Mouse (Mus musculus): ENCODE data around the gene Cnnm4.
"Not testable (repeated sequence)": the region's sequence is repeated elsewhere in the genome, so short reads cannot be mapped to it uniquely, and the experiment has no call there.

Gene Cnnm4

DNA sequence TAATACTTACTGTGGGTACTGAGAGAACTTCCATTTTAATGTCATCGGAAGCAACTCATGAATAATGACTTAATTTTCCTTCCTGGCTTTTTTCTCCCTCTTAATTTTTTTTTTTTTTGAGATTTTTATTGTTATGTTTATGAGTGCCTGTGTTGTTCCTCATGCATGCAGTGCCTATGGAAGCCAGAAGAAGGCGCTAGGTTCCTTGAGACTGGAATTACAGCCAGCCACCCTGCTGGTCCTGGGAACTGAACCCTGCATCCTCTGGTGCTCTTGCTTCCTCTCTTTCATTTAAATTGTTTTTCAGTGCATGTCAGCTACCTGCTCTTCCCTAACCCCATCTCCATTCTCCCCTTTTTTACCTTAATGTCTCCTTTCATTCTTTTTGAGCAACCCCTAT is 42.3 kb downstream of the Cnnm4 start:
- DNase-seq (ENCODE audit: low spot score in 2 of 2), result no peak

DNA sequence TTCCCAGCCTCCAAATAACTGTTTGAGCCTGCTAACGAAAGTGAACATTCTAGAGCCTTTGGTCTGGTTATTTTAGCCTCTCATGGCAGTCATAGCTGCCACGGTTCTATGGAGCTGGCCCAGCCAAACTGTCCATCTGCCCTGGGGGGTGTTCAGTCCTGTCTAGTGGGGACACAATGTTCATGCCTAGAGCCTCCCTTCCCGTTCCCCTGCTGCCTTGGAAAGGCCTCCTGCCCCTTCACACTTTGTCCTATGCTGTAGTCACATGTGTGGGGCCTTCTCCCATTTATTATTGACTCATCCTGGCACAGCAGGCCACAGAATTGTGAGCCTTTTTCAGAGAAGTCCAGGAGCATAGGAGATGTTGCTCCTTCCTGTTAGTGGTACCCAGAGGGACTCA is 46.8 kb downstream of the Cnnm4 start:
- no peak for DNase-seq (ENCODE audit: low spot score in 2 of 2)

DNA sequence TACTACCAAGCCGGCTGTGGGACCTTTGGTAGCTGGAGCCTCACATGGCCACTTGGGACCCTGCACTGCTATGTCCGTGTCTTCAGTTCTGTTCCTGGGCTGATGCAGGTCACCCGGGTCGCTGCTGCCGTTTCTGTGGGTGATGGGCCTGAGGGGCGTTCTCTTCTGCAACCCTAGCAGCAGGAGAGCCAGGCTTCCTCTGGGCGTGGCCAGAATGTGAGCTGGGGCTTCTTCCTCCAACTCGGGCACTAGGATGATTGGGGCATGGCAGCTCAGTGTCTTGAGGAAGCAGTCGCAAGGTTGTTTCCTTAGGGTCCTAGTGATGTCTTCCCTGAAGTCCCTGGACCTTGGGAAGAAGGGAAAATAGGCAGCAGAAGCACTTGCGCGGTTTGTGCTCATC is 48.2 kb downstream of the Cnnm4 start:
- no peak for DNase-seq (ENCODE audit: low spot score in 2 of 2)

DNA sequence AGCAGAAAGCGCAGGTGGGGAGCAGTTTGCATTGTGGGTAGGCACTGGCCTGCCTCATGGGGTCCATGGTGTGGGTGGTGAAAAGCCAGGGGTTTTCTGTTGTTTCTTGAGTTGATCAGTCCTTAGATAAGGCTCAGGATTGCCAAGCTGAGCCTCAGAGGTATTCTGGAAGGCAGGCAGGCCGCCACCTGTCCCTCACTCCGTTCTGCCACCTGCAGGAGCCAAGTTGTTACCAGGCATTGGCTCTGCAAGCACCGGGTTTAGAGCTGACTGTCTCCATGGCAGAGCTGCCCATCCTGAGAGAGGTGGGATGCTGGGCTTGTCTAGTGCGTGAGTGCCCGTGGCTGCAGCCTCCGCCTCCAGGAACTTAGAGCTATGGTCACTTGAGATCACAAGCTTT is 50.8 kb downstream of the Cnnm4 start:
- no peak for DNase-seq (ENCODE audit: low spot score in 2 of 2)

DNA sequence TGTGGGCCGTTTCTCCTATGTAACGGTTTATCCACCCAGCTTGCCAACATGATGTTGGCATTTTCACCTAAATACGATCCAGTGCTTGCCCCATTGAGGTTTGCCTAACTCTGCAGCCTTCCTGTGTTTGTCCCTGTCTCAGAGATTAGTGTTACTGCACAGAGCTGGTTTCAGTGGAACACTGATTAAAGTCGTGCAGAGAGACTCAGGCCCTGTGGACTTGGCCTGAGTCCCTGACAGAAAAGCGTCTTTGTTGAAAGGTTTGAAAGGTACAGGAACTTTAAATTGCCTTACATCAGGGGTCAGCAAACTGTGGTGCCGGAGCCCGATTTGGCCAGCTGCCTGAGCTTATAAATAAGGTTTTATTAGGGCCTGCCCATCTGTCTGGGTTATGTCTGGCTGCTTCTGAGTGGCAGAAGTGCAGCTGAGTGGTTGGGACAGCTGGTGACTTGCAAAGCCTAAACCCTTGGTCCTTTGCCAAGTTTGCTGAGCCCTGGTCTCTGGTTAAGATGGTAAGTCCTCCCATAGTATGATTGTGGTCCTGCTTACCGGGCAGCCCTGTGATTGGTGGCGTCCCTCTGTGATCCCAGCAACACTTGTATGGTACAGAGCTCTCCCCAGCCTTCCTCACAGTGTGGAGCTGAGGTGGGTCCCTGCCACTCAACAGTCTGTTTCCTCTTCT is 52.1 kb downstream of the Cnnm4 start:
- DNase-seq (ENCODE audit: low spot score in 2 of 2), result no peak

DNA sequence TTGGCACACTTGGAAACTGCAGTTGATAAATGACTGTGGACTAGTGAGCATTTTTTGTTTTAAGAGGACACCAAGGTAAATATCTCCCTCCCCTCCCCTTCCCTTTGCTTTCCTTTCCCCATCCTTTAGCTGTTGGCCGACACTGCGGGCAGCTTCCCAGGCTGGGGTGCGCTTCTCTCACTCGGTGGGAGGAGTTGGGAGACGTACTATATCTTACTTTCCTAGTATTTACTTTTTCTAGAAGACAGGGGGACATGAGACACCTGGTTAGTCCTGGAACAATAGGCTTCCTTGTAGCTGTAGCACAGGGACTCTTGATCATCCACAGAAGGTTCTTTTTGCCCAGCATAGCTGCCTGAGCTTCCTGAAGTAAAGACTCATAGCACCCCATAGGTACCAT is 52.6 kb downstream of the Cnnm4 start:
- no peak for DNase-seq (ENCODE audit: low spot score in 2 of 2)

DNA sequence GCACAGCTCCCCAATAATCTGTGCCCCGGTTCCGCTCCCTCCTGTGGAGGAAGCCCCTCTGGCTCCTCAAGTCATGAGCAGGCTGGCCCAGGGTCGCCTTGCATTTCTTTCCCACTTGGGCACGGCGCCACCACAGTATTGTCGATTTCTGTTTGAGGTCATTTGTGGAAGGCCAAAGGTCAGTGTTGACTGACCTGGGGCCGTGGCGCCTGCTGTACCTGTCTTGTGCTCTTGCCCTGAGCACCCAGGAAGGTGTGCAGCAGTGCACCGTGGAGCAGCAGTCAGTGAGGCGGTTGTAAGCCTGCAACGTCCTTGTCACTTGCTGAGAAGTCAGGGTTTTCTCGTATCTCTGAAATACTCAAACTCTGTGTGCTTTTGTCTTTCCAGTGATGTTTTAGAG is 54.4 kb downstream of the Cnnm4 start:
- DNase-seq (ENCODE audit: low spot score in 2 of 2), result no peak

DNA sequence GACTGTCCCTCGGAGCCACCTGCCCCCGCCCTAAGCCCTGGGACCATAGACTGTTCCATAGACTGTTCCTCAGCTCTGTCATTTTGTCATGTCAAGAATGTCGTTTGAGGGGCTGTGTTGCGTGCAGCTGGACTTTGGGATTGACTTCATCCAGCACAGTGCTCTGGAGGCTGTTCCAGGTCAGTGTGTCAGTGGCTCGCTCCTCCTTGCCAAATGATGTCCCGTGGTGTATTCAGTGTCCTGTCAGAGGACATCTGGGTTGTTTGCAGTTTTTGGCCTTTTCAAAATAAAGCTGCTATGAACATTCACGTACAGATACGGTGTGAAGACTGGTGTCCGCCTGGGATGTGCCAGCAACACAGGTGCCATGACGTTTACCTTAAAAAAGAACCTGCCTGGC is 55.5 kb downstream of the Cnnm4 start:
- DNase-seq (ENCODE audit: low spot score in 2 of 2), result no peak

DNA sequence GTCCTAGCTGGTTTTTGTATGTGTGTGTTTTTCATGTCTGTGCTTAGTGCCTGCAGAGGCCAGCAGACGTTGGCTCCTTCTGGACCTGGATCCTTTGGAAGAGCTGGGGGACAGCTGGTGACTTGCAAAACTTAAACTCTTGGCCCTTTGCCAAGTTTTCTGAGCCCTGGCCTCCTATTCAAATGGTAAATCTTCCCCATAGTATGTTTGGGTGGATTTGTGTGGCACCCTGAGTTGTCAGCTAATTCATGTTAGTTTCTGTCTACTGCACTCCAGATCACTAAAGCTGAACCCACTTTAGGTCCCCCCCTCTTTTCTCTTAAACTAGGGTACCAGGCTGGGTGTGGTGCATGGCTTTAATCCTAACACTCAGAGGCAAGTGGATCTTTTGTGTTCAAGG is 56.9 kb downstream of the Cnnm4 start:
- DNase-seq (ENCODE audit: low spot score in 2 of 2), result no peak

DNA sequence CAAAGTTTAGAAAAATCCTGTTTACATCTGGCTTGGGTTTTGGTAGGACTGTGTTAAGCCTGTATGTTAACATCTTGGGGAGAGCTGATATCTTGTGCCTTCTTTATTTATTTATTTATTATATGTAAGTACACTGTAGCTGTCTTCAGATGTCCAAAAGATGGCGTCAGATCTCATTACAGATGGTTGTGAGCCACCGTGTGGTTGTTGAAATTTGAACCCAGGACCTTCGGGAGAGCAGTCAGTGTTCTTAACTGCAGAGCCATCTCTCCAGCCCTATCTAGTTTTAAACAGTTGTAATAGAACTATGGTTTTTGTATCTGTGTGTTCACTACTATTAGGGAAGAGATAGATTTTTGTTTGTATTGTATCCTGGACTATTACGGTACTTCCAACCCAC is 57.9 kb downstream of the Cnnm4 start:
- no peak for DNase-seq (ENCODE audit: low spot score in 2 of 2)

DNA sequence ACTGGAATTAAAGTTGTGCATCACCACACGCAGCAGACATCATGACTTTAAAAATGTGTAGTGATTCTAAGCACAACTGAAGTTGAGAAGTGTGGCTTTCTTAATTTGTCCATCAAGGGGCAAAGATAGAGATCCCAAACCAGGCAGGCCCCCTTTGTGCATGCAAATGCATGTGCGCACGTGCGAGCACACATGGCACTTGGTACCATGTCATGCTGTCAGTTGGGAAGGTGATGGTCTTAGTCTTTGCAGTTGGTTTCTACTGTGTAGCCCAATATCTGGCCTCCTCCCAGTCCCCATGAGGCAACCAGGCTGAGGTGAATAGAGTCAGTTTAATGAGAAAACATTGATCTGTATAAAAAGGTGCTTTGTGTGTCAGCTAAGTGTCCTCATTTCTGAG is 58.5 kb downstream of the Cnnm4 start:
- DNase-seq (ENCODE audit: low spot score in 2 of 2), result no peak

DNA sequence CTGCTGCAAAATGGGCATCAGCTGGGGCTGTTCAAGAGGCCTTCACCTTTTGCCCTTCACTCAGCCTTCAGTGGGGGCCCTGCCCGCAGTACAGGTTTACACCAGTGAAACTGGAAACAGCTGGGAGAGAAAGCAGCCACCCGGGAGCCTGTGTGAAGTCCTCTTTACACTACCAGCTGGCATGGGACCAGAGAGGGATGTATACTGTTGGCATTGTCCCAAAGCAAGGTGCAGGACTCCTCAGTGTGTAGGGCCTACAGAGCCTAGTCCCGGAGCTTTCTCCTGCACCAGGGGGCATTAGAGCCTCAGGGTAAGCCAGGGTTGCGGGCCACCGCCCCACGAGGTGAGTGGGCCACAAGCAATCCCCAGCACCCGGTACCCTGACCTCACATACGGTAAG is 59.1 kb downstream of the Cnnm4 start:
- DNase-seq (ENCODE audit: low spot score in 2 of 2), result no peak

DNA sequence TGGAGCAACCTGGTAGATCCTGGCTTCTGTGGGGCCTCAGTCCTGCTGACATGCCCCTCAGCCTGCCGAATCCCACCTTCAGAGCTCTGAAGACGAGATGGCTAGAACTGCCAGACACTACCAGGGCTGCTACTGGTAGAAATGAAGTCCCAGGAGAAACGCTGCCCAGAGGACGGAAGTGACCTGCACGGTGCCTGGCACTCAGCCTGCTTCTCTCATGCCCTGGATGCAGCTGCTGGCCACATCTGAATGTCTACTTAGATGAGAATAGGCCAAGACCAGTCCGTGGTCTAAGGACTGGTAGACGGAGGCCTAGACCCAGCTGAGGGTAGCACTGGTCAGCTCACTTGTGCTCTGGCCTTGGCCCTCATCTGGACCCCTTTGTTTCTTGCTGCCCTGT is 59.5 kb downstream of the Cnnm4 start:
- DNase-seq (ENCODE audit: low spot score in 2 of 2), result no peak

DNA sequence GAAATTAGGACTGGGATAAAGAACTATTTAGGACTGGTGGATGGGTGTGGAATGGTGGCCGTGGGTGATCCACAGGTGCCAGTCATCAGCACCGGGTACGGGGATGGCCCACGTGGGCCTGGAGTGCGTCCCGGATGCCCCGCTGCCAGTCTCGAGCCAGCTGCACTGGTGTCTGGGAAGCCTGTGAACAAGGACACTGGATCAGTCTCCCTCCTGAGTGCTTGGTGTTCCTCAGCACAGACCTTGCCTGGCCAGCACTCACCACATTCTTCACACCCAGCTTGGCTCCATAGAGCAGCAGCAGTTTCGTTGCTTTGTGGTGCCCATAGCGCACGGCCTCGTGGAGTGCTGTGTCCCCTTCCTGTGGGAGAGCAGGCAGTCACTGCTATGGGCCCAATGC is 60.0 kb downstream of the Cnnm4 start:
- no peak for DNase-seq (ENCODE audit: low spot score in 2 of 2)

DNA sequence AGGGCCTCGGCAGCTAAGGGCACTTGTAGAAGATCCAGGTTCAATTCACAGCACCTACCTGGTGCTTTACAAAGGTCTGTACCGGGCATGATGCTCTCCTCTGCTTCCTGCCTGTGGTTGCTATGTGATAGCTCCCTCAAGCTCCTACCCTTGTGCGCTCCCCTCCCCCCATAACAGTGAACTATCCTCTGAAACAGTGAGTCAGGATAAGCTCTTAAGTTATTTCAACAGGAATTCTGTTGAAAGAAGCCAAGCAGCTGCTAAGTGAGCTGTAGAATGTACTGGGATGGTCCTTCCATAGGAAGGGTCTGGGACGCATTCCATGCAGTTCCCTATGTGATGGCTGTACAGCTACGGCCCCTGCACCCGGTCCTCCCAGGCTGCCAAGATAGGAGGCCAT is 62.1 kb downstream of the Cnnm4 start:
- DNase-seq (ENCODE audit: low spot score in 2 of 2), result no peak

DNA sequence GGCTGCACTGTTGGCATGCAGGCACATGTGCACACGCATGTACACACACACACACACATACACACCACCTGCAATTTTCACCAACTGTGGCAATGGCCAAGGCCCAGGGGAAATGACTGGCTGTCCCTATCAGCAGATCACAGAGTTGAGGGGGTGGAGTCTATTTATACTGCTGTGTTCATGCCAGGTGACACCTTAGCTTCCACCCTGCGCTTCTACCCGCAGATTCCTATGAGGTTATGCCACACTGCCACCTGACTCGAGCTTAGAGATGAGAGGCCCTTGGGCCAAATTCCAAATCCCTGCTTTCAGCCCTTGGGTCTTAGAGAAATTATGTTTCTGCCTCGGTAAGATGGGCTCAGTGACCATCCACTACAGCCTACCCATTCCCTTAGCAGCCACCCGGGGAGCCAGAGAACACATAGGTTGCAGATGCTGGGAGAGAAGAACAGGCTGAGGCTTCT is 63.2 kb downstream of the Cnnm4 start:
- DNase-seq (ENCODE audit: low spot score in 2 of 2), result no peak

DNA sequence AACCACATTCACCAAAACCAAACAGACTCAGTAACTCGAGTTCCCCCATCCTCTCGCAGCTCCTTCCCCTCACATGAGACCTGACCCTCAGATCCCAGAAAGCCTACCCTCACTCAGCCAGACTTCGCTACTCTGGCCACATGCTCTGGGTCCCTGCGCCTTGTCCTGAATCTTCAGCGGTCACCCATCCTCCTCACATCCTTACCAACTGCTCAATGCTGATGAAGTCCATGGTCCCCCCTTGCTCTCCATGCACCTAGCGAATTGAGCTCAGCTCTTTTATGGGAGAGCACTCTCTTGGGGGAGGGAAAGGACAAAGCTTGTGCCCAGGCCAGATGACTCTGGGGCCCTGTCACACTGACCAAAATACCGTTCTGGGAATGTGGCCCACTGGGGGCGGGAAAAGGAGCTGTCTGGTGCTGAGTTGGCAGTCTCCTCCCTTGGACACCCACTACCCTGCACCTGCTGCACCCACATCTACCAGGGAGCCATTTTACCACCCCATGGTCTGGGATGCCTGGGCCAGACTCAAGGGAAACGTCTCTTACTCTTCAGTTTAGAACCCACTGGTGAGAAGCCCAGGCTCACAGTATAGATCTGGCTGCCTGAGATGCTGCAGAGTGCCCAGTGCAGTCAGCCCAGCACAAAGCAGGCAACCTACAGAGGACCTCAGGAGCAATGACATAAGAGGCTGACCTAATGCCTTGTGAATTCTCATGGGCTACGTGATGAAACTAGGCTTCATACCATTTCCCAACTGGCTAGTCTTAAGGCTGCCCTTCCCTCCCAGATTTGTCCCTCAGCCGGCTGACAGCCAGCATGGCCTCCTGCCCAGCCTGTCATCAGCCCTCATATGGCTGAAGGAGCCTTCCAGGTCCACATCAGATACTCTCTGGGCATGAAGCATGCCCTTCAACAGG is 64.3 kb downstream of the Cnnm4 start:
- no peak for DNase-seq (ENCODE audit: low spot score in 2 of 2)

DNA sequence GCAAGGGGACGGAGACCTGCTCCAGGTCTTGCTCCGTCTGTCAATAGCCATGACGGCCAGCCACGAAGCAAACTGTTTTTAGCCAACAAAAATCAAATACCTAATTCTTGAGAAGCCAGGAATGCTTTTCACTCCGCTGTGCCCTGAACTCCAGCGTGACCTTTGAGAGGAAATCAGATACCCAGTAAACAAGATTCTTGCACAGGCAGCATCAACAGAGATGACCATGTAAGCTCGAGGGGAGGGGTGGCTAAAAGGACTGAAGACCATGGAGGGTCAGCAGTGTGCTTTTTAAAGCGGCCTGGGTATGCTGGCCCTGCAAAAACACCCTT is 64.9 kb downstream of the Cnnm4 start:
- no peak for DNase-seq (ENCODE audit: low spot score in 2 of 2)

DNA sequence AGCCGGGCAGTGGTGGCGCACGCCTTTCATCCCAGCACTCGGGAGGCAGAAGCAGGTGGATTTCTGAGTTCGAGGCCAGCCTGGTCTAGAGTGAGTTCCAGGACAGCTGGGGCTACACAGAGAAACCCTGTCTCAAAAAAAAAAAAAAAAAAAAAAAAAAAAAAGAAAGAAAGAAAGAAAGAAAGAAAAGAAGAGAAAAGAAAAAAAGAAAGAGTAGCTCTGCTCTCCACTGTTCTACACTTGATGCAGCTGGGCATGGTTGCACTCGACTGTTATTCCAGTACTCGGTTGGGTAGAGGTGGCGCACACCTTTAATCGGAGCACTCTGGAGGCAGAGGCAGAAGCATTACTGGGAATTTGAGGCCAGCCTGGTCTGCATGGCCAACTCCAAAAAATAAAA is 65.4 kb downstream of the Cnnm4 start, which contains the start of gene Ankrd23:
Gene Ankrd23, minus strand, starts transcription at position 101 of the 400 bp plus-strand sequence.
- DNase-seq (ENCODE audit: low spot score in 2 of 2), result not testable (repeated sequence)

DNA sequence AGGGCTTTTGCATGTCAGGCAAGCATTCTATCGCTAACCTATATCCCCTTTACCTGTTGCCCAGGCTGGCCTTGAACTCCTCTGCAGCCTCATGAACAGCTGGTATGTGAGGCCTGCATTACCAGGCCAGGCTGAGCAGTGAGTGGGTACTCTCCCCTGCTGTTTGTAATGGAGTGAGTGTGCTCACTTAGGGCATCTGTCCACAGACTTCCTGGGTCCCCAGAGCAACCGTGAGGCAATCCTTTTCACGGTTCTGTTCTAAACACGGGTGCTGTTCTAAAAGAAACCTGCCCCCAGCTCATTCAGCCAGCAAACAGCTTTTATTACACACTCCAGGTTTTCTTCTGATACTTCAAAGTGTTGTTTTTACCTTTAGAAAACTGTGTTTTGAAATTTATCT is 67.3 kb downstream of the Cnnm4 start:
- no peak for DNase-seq (ENCODE audit: low spot score in 2 of 2)

DNA sequence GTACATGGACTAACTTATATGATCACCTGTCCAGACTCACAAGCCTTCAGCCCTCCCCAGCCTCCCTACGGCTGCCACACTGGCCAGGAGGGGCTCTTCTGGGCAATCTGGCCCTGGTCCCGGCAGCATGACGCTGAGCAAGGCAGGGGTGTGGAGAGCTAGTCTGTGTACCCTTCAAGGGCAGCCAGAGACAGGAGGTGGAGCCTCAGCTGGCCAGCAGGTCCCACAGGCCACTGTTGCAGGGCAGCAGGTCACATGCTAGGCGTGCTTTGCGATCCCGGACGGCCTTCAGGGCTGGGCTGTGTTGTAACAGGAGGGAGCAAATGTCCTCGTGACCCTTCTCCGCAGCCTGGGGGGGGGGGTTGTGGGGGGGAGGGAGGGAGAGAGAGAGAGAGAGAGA is 67.8 kb downstream of the Cnnm4 start, which contains the start of gene Gm42417:
Gene Gm42417, minus strand, starts transcription at position 244 of the 400 bp plus-strand sequence.
- DNase-seq (ENCODE audit: low spot score in 2 of 2), result no peak

DNA sequence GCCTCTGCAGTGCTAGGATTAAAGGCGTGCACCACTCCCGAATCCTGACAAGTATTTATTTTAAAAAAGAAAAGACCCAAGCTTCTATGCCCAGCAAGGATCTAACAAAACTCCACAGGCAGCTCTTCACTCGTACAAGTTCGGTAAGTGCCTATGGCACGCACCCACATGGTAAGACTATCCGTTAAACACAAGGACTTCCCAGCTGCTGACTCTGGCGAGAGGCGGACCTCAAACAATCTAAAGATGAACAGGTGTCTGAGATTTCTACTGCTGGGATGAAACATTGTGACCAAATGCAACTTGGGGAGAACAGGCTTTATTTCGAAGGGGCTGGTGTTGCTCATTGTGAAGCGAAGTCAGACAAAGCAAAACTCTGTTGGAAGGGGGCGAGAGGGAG is 68.7 kb downstream of the Cnnm4 start:
- DNase-seq (ENCODE audit: low spot score in 2 of 2), result no peak

DNA sequence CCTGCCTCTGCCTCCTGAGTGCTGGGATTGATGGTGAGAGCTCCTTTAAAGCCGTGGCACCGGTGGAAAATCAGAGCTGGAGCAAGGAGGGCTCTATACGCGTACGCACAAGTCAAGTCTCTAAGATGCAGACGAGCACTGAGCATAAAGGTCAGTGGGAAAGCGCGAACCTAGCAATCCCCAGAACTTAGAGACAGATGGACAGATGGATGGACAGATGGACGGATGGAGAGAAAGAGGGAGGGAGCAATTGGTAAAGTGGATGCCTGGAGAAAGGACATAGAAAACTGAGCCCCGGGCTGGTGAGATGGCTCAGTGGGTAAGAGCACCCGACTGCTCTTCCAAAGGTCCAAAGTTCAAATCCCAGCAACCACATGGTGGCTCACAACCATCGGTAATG is 69.4 kb downstream of the Cnnm4 start:
- DNase-seq (ENCODE audit: low spot score in 2 of 2), result no peak
